Mouse (Mus musculus) megakaryocyte, embryonic 14.5 days (primary cell): ENCODE data around the gene Fam234a. TPM values are rescaled to one million over a fixed set of nuclear protein-coding genes. Genes with fewer than 3 reads are reported as not detected.

Source experiments
- H3K27me3 ChIP-seq: replicated peaks from 2 replicates; pipeline ENCODE3; 2012; ENCODE audit warnings: inconsistent platforms
- H3K36me3 ChIP-seq: replicated peaks from 2 replicates; pipeline ENCODE3; 2012; ENCODE audit warnings: low read length, inconsistent platforms, mixed read lengths
- H3K4me1 ChIP-seq: 2 replicates; pipeline ENCODE4 v1.6.1; 2012; ENCODE audit warnings: inconsistent platforms
- H3K4me3 ChIP-seq: replicated peaks from 2 replicates; pipeline ENCODE3; 2012; ENCODE audit warnings: moderate library complexity, mild to moderate bottlenecking, inconsistent platforms
- H3K9me3 ChIP-seq: 2 replicates; pipeline ENCODE4 v1.6.1; 2012; ENCODE audit warnings: inconsistent platforms
- FLI1 ChIP-seq: IDR thresholded peaks from 2 replicates; pipeline ENCODE4 v1.6.1; 2012; ENCODE audit warnings: low read length, inconsistent platforms, mixed read lengths
- GATA1 ChIP-seq: IDR thresholded peaks from 3 replicates; pipeline ENCODE4 v1.6.1; 2012; ENCODE audit warnings: mixed read lengths, low read length, inconsistent platforms, borderline replicate concordance
- polyA plus RNA-seq: library from polyadenylated mRNA; stranded (reverse); fragments of >175 nt; gene quantifications from 2 replicates; pipeline ENCODE4 v1.2.3, GENCODE M21; 2012; ENCODE audit warnings: low replicate concordance; ENCODE audit not compliant: insufficient read depth

The Fam234a gene
- polyA plus RNA-seq, 1 experiment: 7.0 TPM

DNA sequence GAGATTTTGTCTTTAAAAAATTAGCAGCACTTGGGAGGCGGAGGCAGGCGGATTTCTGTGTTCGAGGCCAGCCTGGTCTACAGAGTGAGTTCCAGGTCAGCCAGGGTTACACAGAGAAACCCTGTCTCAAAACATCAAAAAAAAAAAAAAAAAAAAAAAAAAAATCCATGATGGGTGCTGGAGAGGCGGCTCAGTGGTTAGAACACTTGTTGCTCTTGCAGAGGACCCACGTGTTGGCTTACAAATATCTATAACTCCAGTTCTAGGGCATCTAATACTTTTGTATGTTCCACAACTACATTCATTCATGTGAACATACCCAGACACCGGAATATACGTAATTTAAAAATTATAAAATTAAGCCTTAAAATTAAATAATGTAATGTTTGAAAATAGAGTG lies 11.3 kb upstream of the Fam234a start:
- Histone ChIP-seq H3K4me1 (peaks cover 38% of the 10 kb centered on the region), H3K4me3 (no peak overlapping the region), H3K9me3 (no peaks in the 10 kb centered on the region), H3K36me3 (peaks cover 41% of the 10 kb centered on the region), H3K27me3 (no peaks in the 10 kb centered on the region)
- TF ChIP-seq FLI1: no peak
- TF ChIP-seq GATA1: no peak

- Histone ChIP-seq H3K4me1 (peaks cover 49% of the 10 kb centered on the region), H3K36me3 (peaks cover 25% of the 10 kb centered on the region), H3K9me3 (no peaks in the 10 kb centered on the region), H3K4me3 (peak overlapping the region; percentile 98), H3K27me3 (no peaks in the 10 kb centered on the region)
- TF ChIP-seq GATA1 (no peak), FLI1 (no peak)
Observed at GRCm38 (mm10) chr17:26253399-26253798, 9.4 kb upstream of the Fam234a start.

DNA sequence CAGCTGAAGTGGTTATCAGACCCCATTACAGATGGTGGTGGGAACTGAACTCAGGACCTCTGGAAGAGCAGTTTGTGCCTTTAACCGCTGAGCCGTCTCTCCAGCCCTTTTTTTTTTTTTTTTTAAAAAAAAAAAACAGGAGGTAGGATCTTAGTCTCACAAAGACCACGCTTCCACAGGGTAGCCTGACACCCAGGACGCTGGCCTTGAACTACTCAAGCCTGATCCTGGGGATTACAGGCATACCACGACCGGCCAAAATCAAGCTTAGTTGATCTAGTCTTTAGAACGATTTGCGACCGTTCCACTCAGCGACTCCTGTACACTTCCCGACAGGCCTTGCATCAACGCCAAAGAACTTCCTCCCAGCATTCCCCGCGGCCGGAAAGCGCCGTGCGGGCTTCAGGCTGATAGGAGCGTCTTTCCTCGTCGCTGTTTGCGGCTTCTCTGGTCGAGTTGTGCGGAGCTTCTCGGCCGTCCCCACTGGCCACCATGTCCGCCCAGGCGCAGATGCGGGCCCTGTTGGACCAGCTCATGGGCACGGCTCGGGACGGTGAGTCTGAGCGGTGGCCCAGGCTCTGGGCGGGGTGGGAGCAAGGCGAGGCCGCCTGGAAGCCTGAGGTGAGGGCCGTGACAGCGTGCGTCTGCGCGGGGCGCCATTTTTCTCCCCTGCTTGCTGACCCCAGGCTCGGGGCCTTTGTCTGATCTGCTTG lies 8.7 kb upstream of the Fam234a start, which contains the start of gene Luc7l:
TSS of gene Luc7l (plus strand) at position 358 of the 713 bp plus-strand sequence.
- Histone ChIP-seq H3K4me1 (peaks cover 49% of the 10 kb centered on the region), H3K36me3 (peaks cover 19% of the 10 kb centered on the region), H3K27me3 (no peaks in the 10 kb centered on the region), H3K4me3 (peak within 1 kb of the TSS; percentile 98), H3K9me3 (no peaks in the 10 kb centered on the region)
- TF ChIP-seq FLI1 (no peak), GATA1 (no peak)

DNA sequence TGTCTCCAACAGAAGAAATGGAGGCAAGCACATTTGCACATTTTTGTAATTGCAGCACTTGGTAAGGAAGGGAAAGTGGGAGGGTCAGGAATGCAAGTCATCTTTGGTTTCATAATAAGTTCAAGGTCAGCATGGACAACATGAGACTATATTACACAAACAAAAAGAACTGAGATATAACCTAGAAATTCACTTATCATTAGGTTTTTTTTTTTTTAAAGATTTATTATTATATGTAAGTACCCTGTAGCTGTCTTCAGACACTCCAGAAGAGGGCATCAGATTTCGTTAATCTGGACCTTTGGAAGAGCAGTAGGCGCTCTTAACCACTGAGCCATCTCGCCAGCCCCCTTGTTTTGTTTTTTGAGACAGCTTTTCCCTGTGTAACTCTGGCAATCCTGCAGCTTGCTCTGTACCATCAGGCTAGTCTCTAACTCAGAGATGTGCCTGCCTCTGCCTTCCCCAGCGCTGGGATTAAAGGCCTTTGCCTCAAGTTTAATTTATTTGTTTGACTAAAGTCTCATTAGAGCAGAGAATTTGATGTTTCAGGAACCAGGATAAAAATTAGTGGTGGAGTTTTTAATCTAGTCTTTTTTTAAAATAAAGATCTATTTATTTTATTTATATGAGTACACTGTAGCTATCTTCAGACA lies 8.0 kb upstream of the Fam234a start:
- peak overlapping the region; percentile 98 for H3K4me3 ChIP-seq
- peaks cover 48% of the 10 kb centered on the region for H3K4me1 ChIP-seq
- no peak for TF ChIP-seq GATA1
- no peak for TF ChIP-seq FLI1
- H3K36me3 ChIP-seq: peaks cover 14% of the 10 kb centered on the region
- no peaks in the 10 kb centered on the region for H3K27me3 ChIP-seq
- no peaks in the 10 kb centered on the region for H3K9me3 ChIP-seq

DNA sequence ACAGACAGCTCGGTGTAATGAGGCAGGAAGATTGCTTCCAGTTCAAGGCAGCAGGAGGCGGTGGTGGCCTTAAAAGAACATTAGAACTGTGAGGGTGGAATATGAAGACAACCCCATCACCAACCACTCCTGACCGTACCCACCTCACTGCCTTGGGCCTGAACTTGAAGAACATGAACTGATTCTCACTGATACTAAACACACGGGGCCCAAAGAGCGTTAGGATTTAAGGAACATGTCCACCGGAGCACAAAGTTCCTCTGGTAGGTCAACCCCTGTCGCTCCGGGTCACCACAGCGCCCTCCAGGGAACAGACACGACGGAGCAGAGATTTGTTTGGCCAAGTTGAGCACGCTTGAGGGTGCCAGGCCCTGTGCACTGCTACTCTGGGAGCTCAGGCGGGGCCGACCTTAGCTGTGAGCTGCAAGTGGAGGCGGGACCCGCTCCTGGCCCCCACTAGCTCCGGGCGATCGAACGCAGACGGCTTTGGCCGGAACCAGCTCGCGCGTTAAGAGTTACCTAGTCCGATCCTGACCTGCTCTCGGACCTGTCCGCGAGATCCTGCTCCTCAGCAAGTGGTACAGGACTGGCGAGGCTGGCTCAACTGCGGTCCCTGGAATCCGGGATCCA lies 456 bp downstream of the Fam234a start:
- no peaks in the 10 kb centered on the region for H3K27me3 ChIP-seq
- H3K4me1 ChIP-seq: peaks cover 43% of the 10 kb centered on the region
- H3K4me3 ChIP-seq: peak overlapping the region; percentile 96
- H3K9me3 ChIP-seq: 0 out of 2 replicates have a peak, but pooled peaks cover 5% of the 10 kb centered on the region
- no peaks in the 10 kb centered on the region for H3K36me3 ChIP-seq
- TF ChIP-seq FLI1 (no peak), GATA1 (no peak)

DNA sequence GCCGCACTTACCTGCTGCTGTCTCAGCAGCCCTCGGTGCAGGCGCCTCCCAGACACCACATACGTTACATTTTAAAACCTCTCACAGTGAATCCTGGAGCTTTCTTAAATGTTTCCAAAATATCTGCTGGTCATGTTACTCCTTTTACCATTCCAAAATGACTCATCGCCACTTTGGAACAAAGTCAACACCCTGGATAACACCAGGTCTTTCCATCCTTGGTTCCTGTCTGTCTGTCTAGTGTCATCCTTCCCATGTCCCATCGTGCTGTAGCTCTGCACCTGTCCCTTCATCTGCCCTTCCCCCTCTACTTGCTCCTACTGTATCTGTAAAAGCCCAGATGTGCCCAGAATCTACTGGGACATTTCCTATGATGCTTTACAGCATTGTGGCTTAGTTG lies 3.1 kb downstream of the Fam234a start:
- TF ChIP-seq GATA1 (no peak), FLI1 (no peak)
- no peaks in the 10 kb centered on the region for H3K36me3 ChIP-seq
- peaks cover 2% of the 10 kb centered on the region for H3K27me3 ChIP-seq
- 0 out of 2 replicates have a peak, but pooled peaks cover 5% of the 10 kb centered on the region for H3K9me3 ChIP-seq
- peaks cover 43% of the 10 kb centered on the region for H3K4me1 ChIP-seq
- H3K4me3 ChIP-seq: no peak overlapping the region

GRCm38 (mm10) chr17:26240120-26240790 lies 3.8 kb downstream of the Fam234a start:
- Histone ChIP-seq H3K9me3 (0 out of 2 replicates have a peak, but pooled peaks cover 4% of the 10 kb centered on the region), H3K4me3 (no peak overlapping the region), H3K27me3 (peaks cover 2% of the 10 kb centered on the region), H3K4me1 (peaks cover 48% of the 10 kb centered on the region), H3K36me3 (no peaks in the 10 kb centered on the region)
- TF ChIP-seq GATA1 (no peak), FLI1 (no peak)

- Histone ChIP-seq H3K27me3 (peaks cover 2% of the 10 kb centered on the region), H3K4me3 (no peak overlapping the region), H3K36me3 (no peaks in the 10 kb centered on the region), H3K4me1 (peaks cover 47% of the 10 kb centered on the region), H3K9me3 (no peaks in the 10 kb centered on the region)
- TF ChIP-seq FLI1 (no peak), GATA1 (no peak)
Observed at GRCm38 (mm10) chr17:26239551-26239950, 4.5 kb downstream of the Fam234a start.

DNA sequence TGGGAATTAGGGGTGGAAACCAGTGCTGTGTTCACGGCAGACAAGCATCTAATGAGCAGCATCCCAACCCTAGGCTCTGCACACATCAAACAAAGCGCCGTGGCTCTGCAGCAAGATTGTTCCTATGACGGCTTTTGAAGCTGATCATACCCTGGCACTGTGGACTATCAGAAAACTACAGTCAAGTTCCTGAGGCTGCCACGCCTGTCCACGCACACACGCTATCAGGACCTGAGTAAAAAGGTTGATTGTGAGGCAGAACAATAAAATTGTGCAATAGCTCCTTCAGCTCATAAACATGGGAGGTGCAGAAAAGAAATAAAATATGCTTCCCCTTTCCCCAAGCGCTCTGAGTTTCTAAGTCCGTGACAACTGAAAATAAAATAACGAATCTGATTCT lies 6.4 kb downstream of the Fam234a start:
- Histone ChIP-seq H3K27me3 (peaks cover 2% of the 10 kb centered on the region), H3K9me3 (0 out of 2 replicates have a peak, but pooled peaks cover 2% of the 10 kb centered on the region), H3K36me3 (no peaks in the 10 kb centered on the region), H3K4me3 (no peak overlapping the region), H3K4me1 (peaks cover 29% of the 10 kb centered on the region)
- TF ChIP-seq GATA1 (no peak), FLI1 (no peak)
